Mouse (Mus musculus): Measurements from ENCODE around the gene Zfp523.

DNA sequence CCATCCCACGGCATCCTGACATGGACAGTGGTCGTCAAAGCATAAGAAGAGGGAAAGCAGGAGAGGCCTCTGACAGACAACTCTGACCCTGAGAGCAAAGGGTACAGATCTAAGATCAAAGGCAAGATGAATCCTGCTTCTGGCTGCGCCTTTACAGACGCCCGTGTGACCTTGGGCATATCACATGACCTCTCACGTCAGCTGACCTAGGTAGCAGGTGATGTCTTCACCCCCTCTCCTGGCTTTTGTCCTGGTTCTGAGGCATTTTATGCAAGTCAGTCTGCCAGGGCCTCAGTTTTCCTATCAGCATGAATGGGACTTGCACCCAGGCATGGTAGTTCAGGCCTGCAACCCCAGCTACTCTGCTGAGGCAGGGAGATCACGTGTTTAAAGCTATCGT, 38.9 kb upstream of the Zfp523 start:
- TF ChIP-seq CTCF (IDR thresholded peaks at IDR 0.05; ENCODE audit: low read depth) (no peak), EP300 (IDR thresholded peaks at IDR 0.05; ENCODE audit: low read depth) (no peak)

All from heart, postnatal 0 days (tissue).